Mouse (Mus musculus): Measurements from ENCODE around the gene Pex6.

Pex6 gene

GRCm38 (mm10) chr17:46710959-46711597 lies at the start of gene Pex6:
Pex6 (plus strand) TSS chr17:46711463.
- peak; percentile 97 for DNase-seq (ENCODE audit: low read depth)

- DNase-seq (ENCODE audit: low read depth): no peak
These were observed 49.3 kb upstream of the Pex6 start for GRCm38 (mm10) chr17:46661981-46662380.

GRCm38 (mm10) chr17:46662730-46663129 lies 48.5 kb upstream of the Pex6 start:
- DNase-seq (ENCODE audit: low read depth): no peak

GRCm38 (mm10) chr17:46667712-46668111 lies 43.6 kb upstream of the Pex6 start:
- no peak for DNase-seq (ENCODE audit: low read depth)

GRCm38 (mm10) chr17:46669911-46670310 lies 41.4 kb upstream of the Pex6 start:
- DNase-seq (ENCODE audit: low read depth): no peak

DNA sequence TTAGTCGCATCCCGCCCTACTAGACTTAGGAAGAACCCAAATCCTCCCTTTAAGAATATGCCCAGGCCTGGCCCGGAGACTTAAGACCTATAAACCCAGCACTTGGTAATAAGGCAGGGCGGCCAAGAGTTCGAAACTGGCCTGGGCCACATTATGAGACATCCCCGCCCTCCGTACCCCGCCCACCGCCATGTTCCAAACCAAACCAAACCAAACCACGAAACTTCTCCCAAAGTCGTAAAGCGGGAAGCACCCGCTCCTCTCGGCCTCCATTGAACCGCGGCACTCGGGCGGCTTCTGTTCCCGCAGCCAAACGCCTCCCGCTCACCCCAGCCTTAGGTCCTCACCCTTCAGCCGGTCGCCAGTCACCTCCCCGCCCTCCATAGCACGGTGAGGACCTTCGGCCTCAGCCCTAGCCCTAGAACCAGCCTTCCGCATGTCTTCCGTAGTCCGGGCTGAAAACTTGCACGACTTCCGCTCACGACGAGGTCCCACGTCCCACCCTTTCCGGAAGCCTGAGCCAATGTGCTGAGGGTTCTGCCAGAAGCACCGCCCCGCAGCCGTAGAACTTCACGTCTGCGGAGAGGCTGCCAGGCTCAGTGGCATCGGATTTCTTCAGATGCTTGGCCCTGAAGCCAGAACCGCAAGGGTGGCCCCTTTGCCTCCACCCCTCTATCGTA lies 37.3 kb upstream of the Pex6 start, which contains the start of gene Rrp36:
TSS of gene Rrp36 (minus strand) at position 503 of the 680 bp plus-strand sequence.
- peak; percentile 97 for DNase-seq (ENCODE audit: low read depth)

GRCm38 (mm10) chr17:46674530-46675283 lies 36.6 kb upstream of the Pex6 start:
- no peak for DNase-seq (ENCODE audit: low read depth)

GRCm38 (mm10) chr17:46678416-46678815 lies 32.8 kb upstream of the Pex6 start, which contains the start of gene Mea1:
Mea1 (plus strand) TSS chr17:46678793.
- no peak for DNase-seq (ENCODE audit: low read depth)

- DNase-seq (ENCODE audit: low read depth): no peak
These were observed 32.4 kb upstream of the Pex6 start for GRCm38 (mm10) chr17:46678911-46679310.

GRCm38 (mm10) chr17:46679843-46680759 lies 31.2 kb upstream of the Pex6 start:
- DNase-seq (ENCODE audit: low read depth): peak; percentile 66

GRCm38 (mm10) chr17:46680760-46681373 lies 30.4 kb upstream of the Pex6 start, which contains the start of gene Klhdc3:
Klhdc3 (minus strand) TSS chr17:46680914.
- peak; percentile 99 for DNase-seq (ENCODE audit: low read depth)

DNA sequence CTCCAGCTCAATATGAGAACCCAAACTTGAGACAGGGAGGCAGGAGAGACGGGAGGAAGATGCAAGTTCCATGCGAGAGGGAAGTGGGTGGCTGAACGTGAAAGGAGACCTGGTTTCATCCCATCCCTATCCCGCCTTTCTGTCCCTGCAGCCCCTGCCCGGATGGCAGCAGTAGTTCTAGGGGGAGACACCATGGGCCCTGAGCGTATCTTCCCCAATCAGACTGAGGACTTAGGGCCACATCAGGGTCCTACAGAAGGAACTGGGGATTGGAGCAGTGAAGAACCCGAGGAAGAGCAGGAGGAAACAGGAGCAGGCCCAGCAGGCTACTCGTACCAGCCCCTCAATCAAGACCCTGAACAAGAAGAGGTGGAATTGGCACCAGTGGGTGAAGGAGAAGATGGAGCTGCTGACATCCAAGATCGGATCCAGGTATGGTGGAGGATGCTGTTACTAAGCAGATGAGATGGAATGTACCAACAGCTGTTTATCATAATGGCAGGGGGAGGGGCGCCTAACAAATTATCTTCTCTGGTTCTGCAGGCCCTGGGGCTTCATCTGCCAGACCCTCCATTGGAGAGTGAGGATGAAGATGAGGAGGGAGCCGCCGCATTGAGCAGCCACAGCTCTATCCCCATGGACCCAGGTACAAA lies 29.7 kb upstream of the Pex6 start:
- DNase-seq (ENCODE audit: low read depth): peak; percentile 18

DNA sequence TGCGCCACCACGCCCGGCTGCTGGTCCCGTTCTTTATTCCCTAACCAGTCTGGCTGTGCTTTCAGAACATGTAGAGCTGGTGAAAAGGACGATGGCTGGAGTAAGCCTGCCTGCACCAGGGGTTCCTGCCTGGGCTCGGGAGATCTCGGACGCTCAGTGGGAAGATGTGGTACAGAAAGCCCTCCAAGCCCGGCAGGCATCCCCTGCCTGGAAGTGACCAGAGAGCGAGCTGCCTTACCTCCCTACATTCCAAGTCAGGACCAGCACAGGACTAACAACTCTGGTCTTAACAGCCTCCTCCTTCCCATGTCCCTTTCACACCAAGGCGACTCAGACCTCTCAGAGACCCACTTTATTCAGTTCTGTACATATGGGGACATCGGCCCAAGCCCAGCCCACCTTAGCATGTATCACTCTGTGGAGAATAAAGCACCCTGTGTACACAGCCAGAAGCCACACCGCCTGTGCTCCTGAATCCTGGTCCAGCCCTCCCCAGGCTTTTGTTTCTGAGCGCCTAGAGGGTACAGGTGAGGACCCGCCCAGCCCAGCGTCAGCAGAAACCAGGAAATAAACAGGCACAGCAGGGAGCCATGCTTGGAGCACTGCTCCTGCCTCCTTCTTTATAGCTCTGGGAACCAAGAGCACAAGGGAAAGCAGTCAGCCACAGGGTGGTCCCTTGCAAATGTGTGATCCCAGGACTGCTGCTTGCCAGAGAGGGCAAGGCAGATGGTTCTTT lies 28.4 kb upstream of the Pex6 start:
- no peak for DNase-seq (ENCODE audit: low read depth)

DNA sequence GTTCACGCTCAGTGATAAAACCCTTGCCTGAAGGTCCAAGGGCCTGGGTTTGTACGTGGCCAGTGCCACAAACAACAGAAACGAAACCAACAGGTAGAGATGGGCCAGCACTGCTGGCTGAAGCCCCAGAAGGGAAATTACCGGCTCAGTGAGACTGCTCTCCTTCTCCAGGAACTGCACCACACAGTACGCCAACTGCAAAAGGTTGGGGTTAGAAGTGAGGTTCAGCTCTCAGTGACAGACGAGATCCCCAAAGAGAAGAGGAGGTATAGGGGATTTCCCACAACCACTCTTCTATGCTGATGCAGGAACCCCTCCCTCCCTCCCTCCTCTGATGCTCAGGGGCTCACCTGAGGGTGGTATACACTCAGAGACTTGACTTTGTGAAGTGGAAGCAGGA lies 25.4 kb upstream of the Pex6 start:
- DNase-seq (ENCODE audit: low read depth): no peak

DNA sequence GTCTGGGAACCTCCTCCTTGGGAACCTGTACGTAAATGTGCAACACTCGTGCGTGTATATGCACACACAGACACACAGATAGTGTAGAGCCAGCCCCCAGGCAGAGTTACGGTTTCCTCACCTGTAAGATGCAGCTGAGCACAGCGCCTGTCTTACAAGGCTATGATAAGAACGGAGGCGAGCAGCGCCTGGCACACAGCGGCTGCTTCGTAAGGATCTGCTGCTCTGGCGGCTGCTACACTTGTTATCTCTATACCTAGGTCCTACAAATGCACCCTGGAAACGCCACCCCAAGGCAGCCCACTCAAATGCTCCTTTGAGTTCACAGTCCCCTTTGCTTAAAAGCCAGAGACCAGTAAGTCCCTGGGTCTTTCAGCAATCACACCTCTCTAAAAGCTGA lies 20.6 kb upstream of the Pex6 start:
- no peak for DNase-seq (ENCODE audit: low read depth)

DNA sequence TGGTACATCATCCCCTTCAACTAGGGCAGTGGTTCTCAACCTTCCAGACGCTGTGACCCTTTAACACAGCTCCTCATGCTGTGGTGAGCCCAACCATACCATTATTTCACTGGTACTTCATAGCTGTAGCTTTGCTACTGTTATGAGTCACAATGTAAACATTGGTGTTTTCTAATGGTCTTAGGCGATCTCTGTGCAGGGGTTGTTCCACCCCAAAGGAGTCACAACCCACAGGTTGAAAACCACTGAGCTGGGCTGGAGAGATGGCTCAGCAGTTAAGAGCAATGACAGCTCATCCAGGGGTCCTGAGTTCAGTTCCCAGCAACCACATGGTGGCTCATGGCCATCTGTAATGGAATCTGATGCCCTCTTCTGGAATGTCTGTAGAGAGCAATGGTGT lies 19.9 kb upstream of the Pex6 start:
- peak; percentile 26 for DNase-seq (ENCODE audit: low read depth)

DNA sequence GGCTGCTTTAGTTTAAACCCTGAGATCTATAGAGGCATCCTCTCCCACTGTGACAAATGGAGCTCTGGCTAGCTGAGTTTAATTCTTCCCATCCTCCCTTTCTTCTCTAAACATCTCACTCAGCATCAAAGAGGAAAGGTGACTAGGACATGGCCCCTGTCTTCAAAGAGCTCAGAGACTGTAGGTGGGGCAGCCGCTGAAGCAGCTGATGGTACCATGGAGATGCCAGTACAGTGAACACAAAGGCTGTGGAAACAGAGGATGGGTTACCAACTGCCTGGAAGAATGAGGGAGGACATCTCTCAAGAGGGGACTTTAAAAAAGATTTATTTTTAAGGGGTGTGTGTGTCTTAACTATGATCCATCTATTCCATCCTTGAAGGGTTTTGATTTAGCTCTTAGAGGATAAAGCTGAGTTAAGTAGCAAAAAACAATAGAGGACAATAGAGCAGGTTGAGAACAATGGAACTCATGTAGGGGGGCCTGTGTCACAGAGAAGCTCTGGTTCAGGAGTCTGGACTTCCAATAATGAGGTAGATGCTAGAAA lies 16.7 kb upstream of the Pex6 start:
- no peak for DNase-seq (ENCODE audit: low read depth)

DNA sequence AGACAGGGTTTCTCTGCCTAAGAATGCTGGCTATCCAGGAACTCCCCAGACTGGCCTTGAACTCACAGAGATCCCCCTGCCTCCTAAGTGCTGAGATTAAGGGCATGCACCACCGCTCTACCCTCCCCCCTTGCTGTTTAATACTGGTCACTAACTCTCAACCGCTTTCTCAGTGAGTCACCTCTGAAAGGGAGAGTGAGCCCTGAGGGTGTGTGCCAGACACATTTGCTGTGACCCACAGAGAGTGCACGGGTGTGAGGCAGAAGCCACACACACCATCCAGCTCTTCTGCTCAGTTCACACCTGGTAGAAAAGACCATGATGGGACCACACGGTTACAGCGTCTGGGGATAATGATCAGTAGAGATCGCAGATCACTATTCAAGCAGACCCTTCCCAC lies 12.7 kb upstream of the Pex6 start:
- DNase-seq (ENCODE audit: low read depth): peak; percentile 75

DNA sequence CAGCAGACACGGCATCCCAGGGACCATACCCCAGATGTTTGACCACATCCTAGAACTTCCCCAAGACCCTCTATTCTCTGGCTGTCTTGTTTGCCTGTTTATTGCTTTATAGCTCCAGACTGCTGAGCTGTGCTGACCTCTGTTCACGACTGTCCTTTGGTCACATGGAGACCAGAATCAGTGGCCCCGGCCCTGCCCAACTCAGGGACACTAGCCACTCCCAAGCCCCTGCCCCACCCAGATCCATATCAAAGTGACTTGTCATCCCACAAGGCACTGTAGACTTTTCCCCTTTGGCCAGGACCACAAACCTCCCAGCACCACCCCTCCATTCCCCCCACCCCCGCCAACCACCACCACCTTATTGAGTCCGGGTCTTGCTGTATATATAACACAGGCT lies 12.0 kb upstream of the Pex6 start:
- DNase-seq (ENCODE audit: low read depth): no peak

GRCm38 (mm10) chr17:46699912-46700311 lies 11.4 kb upstream of the Pex6 start:
- DNase-seq (ENCODE audit: low read depth): no peak

All from NIH3T3 (cell line).